Mouse (Mus musculus) heart, adult 11 months (tissue): ENCODE data around the gene Ddn.
A peak's percentile ranks its signal among the peaks of the same experiment; 100 is the strongest.

ENCODE experiments used
- DNase-seq: peaks from one replicate; pipeline ENCODE4 v3.0.0; 2022

The Ddn gene

GRCm38 (mm10) chr15:98809390-98809789 is at the start of gene Ddn:
Gene Ddn (minus strand): TSS chr15:98809490.
- DNase-seq, result no peak

GRCm38 (mm10) chr15:98854214-98854613 is 44.9 kb upstream of the Ddn start:
- DNase-seq, result peak; percentile 90

GRCm38 (mm10) chr15:98853161-98853937 is 44.1 kb upstream of the Ddn start:
- peak; percentile 94 for DNase-seq

DNA sequence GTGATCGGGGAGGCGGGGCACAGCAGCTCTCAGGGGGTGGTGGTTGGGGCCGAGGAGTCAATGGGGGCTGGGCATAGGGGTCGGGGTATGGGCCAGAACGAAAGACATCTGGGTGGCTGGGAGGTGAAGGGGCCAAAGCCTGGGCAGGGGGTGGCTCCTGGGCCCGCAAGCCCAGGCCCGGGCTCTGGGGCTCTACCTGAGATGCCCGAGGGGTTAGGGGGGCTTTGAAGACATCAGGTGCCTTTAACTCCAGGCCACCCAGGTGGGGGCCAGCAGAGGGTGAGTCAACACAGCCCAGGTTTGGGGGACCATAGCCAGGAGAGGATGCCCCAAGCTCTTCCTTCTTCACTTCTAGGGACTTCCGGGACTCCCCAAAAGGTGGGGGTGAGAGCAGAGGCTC is 43.4 kb upstream of the Ddn start:
- DNase-seq, result peak; percentile 88

DNA sequence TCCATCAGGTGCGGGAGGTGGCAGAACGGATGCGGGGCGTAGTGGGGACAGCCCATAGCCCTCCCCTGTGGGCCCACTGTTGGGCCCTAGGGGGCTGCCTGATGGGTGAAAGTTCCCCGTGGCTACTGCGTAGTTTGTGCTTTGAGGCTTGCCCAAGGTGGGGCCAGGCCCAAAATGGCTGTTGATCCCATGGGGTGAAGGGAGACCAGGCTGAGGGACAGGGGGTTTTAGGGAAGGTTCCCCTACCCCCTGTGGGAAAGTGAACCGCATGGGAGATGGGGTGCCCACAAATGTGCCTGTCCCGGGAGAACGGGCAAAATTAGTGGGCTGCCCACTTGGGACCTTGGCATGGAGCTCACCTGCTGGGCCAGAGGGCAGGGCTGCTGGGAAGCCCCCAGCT is 42.8 kb upstream of the Ddn start:
- DNase-seq, result peak; percentile 93

GRCm38 (mm10) chr15:98851229-98851818 is 42.0 kb upstream of the Ddn start:
- peak; percentile 91 for DNase-seq

- peak; percentile 96 for DNase-seq
These were observed 41.4 kb upstream of the Ddn start for GRCm38 (mm10) chr15:98850668-98851067.

DNA sequence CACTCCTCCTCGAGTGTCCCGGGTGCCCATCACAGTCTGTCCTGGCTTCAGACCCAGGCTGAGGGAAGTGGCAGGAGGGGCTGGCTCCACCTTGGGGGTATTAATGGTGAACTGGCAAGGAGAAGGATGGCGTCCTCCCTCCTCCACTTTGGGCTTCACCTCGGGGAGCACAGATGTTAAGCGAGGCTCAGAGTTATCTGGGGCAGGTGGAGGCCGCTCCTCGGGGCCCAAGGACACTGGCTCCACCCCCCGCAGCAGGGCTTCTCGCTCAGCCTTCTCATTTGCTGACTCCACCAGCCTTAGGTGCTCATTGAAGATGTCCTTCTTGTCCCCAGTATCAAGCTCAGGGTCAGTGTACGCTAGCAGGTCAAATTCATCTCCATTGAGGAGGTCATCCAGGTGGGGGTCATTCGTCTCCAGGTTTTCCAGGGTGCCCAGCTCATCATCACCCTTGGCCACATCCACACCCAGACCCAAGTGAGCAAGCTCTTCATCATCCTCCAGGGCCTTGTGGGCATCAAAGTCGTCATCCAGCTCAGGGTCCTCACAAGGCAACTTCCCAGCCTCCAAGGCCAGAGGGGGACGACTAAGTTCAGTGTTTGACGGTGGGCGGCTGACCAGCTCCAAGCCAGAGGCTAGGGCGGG is 40.8 kb upstream of the Ddn start:
- DNase-seq, result peak; percentile 91

GRCm38 (mm10) chr15:98849165-98849564 is 39.9 kb upstream of the Ddn start:
- DNase-seq, result peak; percentile 91

DNA sequence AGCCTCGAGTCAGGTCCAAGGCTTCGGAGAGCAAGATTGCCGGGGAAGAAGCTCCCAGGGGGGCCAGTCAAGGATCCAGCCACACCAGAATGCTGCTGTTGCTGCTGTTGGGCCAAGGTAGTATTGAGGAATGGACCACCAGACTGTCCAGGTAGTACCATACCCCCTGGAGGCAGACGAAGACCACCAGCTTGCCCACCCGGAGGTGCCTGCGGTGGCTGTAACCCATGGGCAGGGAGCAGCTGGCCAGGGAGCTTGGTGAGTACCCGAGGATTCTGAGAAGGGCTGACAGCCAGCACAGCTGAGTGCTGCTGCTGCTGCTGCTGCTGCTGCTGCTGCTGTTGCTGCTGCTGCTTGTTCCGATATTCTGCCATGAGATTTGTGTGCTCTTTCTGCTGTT is 36.9 kb upstream of the Ddn start:
- DNase-seq, result peak; percentile 91

- no peak for DNase-seq
These were observed 35.9 kb upstream of the Ddn start for GRCm38 (mm10) chr15:98845149-98845548.

DNA sequence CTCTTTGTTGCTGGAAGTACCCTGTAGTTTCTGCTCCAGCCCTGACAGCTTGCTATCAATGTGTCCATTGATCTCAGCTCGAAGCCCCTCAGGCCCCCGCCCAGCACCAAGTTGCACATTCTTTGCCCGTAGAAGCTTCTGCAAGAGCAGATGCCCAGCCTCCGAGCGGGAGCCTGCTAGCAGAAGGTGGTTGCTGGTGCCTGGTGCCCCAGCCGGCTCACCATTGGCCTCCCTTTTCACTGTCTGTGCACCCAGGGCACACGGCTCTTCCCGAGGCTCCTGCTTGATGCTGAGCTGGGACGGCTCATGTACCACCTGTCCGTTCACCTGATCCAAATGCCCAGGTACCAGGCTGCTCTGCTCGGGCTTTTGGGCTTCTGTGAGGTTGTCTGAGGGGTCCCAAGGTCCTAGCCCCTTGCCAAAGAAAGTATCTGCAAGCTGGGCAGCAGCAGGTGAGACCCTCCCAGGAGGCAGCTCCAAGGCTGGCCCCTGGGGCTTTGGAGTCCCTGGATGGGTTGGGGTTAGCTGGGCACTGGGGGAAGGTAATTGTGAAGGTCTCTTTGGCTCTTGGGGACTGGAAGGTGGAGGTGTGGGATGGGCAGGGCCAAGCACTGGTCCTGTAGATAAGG is 34.4 kb upstream of the Ddn start:
- DNase-seq, result peak; percentile 90

GRCm38 (mm10) chr15:98839671-98840585 is 30.6 kb upstream of the Ddn start:
- DNase-seq, result peak; percentile 92

- peak; percentile 91 for DNase-seq
These were observed 29.9 kb upstream of the Ddn start for GRCm38 (mm10) chr15:98839161-98839560.

DNA sequence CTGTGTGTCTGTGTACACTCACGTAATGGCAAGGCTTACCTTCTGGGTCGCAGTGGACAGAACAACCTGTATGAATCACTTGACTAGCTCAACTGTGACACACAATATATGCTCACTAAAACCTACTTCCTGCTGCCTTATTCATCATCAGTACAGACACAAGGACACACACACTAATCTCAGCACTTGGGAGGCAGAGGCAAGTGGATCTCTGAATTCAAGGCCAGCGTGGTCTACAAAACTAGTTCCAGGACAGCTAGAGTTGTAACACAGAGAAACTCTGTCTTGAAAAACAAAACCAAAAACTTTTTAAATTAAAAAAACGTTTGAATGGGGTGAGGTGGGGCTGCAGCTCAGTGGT is 28.4 kb upstream of the Ddn start:
- DNase-seq, result no peak

DNA sequence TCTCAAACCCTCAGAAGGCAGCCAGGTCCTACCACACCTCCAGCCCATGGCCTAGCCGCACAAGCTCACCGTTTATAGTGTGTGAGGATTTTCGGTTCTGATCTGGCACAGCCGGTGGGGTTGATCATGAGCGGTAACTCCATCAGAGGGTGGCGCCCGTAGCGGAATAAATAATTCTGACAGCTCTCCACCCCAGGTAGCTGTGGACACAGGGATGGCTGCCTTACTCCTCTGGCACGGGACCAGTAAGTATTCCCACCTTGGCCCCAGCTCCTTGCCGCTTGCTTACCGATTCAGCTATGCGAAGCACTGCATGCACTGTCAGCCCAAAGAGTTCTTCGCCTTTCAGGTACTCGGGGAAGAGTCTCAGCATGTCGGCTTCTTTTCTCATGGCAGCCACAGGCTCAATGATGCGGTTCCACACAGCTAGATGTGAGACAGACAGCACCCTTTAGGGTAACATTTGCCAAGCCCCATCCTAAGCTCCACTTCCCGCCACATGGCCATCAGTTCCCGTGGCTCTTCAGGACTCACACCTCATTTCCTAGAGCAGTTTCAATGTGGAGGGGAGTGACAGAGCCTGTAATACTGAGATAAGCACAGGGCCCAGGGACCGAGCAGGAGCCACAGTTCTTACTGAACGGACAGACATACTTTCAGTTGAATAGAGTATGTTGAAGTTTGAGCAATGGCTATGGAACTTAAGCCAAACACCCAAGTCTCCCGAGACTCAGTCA is 27.9 kb upstream of the Ddn start:
- peak; percentile 90 for DNase-seq

GRCm38 (mm10) chr15:98835291-98835690 is 26.0 kb upstream of the Ddn start:
- peak; percentile 93 for DNase-seq

- peak; percentile 92 for DNase-seq
These were observed 24.8 kb upstream of the Ddn start for GRCm38 (mm10) chr15:98834059-98834458.

GRCm38 (mm10) chr15:98833281-98833680 is 24.0 kb upstream of the Ddn start:
- DNase-seq, result peak; percentile 94

DNA sequence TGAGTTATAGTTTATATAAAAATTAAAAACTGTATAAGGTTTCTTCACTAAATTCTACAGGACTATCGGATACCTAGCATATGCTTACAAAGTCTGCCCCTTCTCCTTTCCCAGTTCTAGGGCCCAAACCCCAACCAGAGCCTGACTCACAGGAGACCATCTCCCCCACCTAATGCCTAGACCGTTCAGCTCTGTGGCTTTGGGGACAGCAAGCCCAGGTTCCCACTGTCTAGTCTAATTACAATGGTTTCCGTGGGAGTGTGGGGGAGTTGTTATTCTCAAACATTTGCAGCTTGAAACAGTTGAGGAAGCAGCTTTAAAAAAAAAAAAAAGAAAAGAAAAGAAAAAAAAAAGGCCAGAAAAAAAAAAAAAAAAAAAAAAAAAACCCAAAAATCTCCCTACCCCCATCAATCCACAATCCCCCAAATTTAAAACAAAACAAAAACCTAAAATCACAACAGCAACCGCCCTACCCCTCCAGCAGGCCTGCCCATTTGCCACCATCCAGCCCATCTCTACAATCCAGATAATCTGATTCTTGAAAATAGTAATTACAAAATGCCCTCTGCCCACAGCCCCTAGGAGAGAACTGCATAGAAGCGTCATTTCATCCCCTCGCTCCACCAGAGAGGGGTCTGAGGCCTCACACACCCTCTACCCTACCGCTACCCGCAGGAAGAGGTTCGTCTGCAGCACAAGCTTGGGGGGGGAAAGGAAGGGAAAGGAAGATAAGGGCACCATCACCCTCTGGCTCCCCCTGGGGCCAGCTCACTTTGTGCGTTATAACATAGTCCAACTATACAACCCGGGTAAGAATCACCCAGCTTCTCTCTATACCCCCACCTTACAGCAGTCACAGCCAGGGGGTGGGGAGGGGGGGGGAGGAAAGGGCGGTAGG is 23.1 kb upstream of the Ddn start:
- DNase-seq, result no peak

DNA sequence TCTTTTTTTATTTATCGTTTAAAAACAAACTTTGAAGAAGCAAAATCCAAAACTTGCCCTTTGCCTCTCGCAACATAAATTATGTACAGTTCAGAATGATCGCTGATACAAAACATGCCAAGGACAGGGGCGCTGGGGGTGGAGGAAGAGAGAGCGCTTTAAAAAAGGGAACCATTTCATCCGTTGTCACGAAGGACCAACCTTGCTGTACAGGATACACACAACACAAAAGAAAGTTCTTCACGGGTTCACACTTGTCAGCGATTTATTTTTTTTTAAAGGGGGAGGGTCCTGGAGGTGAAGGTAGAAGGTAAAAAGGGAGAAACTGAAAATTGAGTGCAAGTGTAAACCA is 22.4 kb upstream of the Ddn start:
- DNase-seq, result no peak
